Mouse (Mus musculus): ENCODE data around the gene Srp54c.
"Not testable (repeated sequence)": the region's sequence is repeated elsewhere in the genome, so short reads cannot be mapped to it uniquely, and the experiment has no call there.

Gene Srp54c

GRCm38 (mm10) chr12:55229626-55230519 lies at the start of gene Srp54c:
Gene Srp54c (plus strand): TSS chr12:55230168.
- in situ Hi-C loops (cut with MboI, MseI) = loop anchor here (5.0 kb wide), 1 partner anchor 73 kb away; the partner anchor contains the start of gene Srp54b

GRCm38 (mm10) chr12:55187686-55188085 lies 42.3 kb upstream of the Srp54c start:
- in situ Hi-C loops (cut with MboI, MseI) = loop anchor here (25.0 kb wide), 1 partner anchor 225 kb away; no protein-coding TSS in a partner anchor

GRCm38 (mm10) chr12:55189127-55189526 lies 40.8 kb upstream of the Srp54c start:
- in situ Hi-C loops (cut with MboI, MseI) = loop anchor here (25.0 kb wide), 1 partner anchor 227 kb away; no protein-coding TSS in a partner anchor

GRCm38 (mm10) chr12:55199306-55199705 lies 30.7 kb upstream of the Srp54c start, which contains the start of gene 1700047I17Rik2:
Gene 1700047I17Rik2 (plus strand): TSS chr12:55199592.
- in situ Hi-C loops (cut with MboI, MseI) = loop anchor here (25.0 kb wide), 1 partner anchor 237 kb away; no protein-coding TSS in a partner anchor

- in situ Hi-C loops (cut with MboI, MseI) = loop anchor here (25.0 kb wide), 1 partner anchor 237 kb away; no protein-coding TSS in a partner anchor
Measured at GRCm38 (mm10) chr12:55199799-55200198, 30.2 kb upstream of the Srp54c start.

- in situ Hi-C loops (cut with MboI, MseI) = loop anchor here (5.0 kb wide), 1 partner anchor 64 kb away; no protein-coding TSS in a partner anchor
Measured at GRCm38 (mm10) chr12:55212944-55213343, 17.0 kb upstream of the Srp54c start.

GRCm38 (mm10) chr12:55230520-55230861 lies 523 bp downstream of the Srp54c start:
- in situ Hi-C loops (cut with MboI, MseI) = loop anchor here (5.0 kb wide), 1 partner anchor 73 kb away; the partner anchor contains the start of gene Srp54b

GRCm38 (mm10) chr12:55242243-55242642 lies 12.3 kb downstream of the Srp54c start:
- in situ Hi-C loops (cut with MboI, MseI) = not testable (repeated sequence)

GRCm38 (mm10) chr12:55261950-55262349 lies 32.0 kb downstream of the Srp54c start:
- in situ Hi-C loops (cut with MboI, MseI) = not testable (repeated sequence)

- in situ Hi-C loops (cut with MboI, MseI) = not testable (repeated sequence)
Measured at GRCm38 (mm10) chr12:55263385-55263784, 33.4 kb downstream of the Srp54c start.

- in situ Hi-C loops (cut with MboI, MseI) = no loop called here
Measured at GRCm38 (mm10) chr12:55272243-55272642, 42.3 kb downstream of the Srp54c start.

- in situ Hi-C loops (cut with MboI, MseI) = loop anchor here (5.0 kb wide), 2 partner anchors 65 to 140 kb away; no protein-coding TSS in a partner anchor
Measured at GRCm38 (mm10) chr12:55277583-55277982, 47.6 kb downstream of the Srp54c start.

GRCm38 (mm10) chr12:55298112-55298511 lies 68.1 kb downstream of the Srp54c start:
- in situ Hi-C loops (cut with MboI, MseI) = no loop called here

- in situ Hi-C loops (cut with MboI, MseI) = no loop called here
Measured at GRCm38 (mm10) chr12:55299336-55299735, 69.4 kb downstream of the Srp54c start, which contains the start of gene 1110008L16Rik. Gene 1110008L16Rik (plus strand): TSS chr12:55299577.

- in situ Hi-C loops (cut with MboI, MseI) = no loop called here
Measured at GRCm38 (mm10) chr12:55300820-55301351, 70.9 kb downstream of the Srp54c start.

- in situ Hi-C loops (cut with MboI, MseI) = no loop called here
Measured at GRCm38 (mm10) chr12:55301472-55302300, 71.7 kb downstream of the Srp54c start.

- in situ Hi-C loops (cut with MboI, MseI) = no loop called here
Measured at GRCm38 (mm10) chr12:55302485-55303441, 72.8 kb downstream of the Srp54c start, which contains the start of gene Ppp2r3c. Gene Ppp2r3c (minus strand): TSS chr12:55302998.

- in situ Hi-C loops (cut with MboI, MseI) = no loop called here
Measured at GRCm38 (mm10) chr12:55306371-55306770, 76.4 kb downstream of the Srp54c start.

GRCm38 (mm10) chr12:55307566-55307965 lies 77.6 kb downstream of the Srp54c start:
- in situ Hi-C loops (cut with MboI, MseI) = no loop called here

- in situ Hi-C loops (cut with MboI, MseI) = no loop called here
Measured at GRCm38 (mm10) chr12:55308731-55309130, 78.8 kb downstream of the Srp54c start.
